Mouse (Mus musculus) lung, postnatal 4 days (tissue): ENCODE results near the gene Tceal1.

Source experiments
- DNase-seq, 2 experiments: peaks; one replicate each; pipeline ENCODE4 v3.0.0; 2021

Gene Tceal1

DNA sequence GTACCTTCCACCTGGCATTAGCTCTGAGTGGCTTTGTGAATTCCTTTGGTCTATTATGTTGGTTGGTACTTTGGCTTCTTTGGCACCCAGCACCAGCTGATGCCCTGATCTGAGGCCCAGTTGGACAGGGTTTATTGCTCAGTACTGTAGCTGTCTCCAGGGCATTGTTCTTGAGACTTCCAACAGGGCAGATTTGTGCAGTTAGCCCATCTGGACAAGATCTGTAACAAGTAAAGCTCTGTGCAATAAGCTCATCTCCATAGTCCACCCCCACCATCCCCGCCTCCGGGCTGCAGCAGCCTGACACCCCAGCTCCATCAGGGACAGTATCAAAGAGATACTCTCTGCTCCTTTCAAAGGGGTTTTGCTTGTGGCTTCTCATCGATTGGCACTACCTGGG is 47.7 kb downstream of the Tceal1 start:
- no peak for DNase-seq
